Mouse (Mus musculus) midbrain, embryonic 16.5 days (tissue): Measurements from ENCODE around the gene Pcgf2. TPM values are rescaled to one million over a fixed set of nuclear protein-coding genes. Genes with fewer than 3 reads are reported as not detected.

Experiments used
- ATAC-seq: fragments of 200-750 bp; cut with Nextera tagmentation; 2 replicates; pipeline ENCODE4 v1.8.0; 2017; ENCODE audit warnings: moderate TSS enrichment
- H3K27ac ChIP-seq: fragments of 300-500 bp; sonication (generic); 2 replicates; pipeline ENCODE4 v1.5.1; 2014; ENCODE audit warnings: mild to moderate bottlenecking, low read length, mixed read lengths
- H3K27me3 ChIP-seq: fragments of 300-500 bp; sonication (generic); 2 replicates; pipeline ENCODE4 v1.6.1; 2014; ENCODE audit warnings: low read depth, low read length, mixed read lengths; ENCODE audit not compliant: control insufficient read depth, insufficient read depth
- H3K36me3 ChIP-seq: fragments of 300-500 bp; sonication (generic); 2 replicates; pipeline ENCODE4 v1.6.1; 2014; ENCODE audit warnings: mild to moderate bottlenecking, low read length, moderate library complexity, mixed read lengths; ENCODE audit not compliant: control insufficient read depth, insufficient read depth
- H3K4me1 ChIP-seq: fragments of 300-500 bp; sonication (generic); 2 replicates; pipeline ENCODE4 v1.6.1; 2014; ENCODE audit warnings: mild to moderate bottlenecking, low read length, mixed read lengths; ENCODE audit not compliant: control insufficient read depth, insufficient read depth
- H3K4me2 ChIP-seq: fragments of 300-500 bp; sonication (generic); 2 replicates; pipeline ENCODE4 v1.6.1; 2014; ENCODE audit warnings: mild to moderate bottlenecking, low read length, mixed read lengths
- H3K4me3 ChIP-seq: fragments of 300-500 bp; sonication (generic); 2 replicates; pipeline ENCODE4 v1.5.1; 2014; ENCODE audit warnings: low read depth, mild to moderate bottlenecking, low read length, moderate library complexity, mixed read lengths
- H3K9ac ChIP-seq: fragments of 300-500 bp; sonication (generic); 2 replicates; pipeline ENCODE4 v1.6.1; 2014; ENCODE audit warnings: low read depth, low read length, mixed read lengths
- H3K9me3 ChIP-seq: fragments of 300-500 bp; sonication (generic); replicated peaks from 2 replicates; pipeline ENCODE4 v1.6.1; 2014; ENCODE audit warnings: mild to moderate bottlenecking, low read length, mixed read lengths; ENCODE audit not compliant: control insufficient read depth, poor library complexity, severe bottlenecking
- WGBS: fragments of 180-500 bp; shearing (Covaris S2); extraction: QIAGEN DNeasy Blood & Tissue Kit; methylation state at CpG from one replicate; pipeline ENCODE4 v1.1.7; 2014; 5-methylcytosine and 5-hydroxymethylcytosine counted together
- polyA plus RNA-seq: library from polyadenylated mRNA; unstranded; fragments of >200 nt; fragmentation: Nextera tagmentation; extraction: Ambion mirVana; gene quantifications from 2 replicates; pipeline ENCODE4 v1.2.1, GENCODE M21; 2015

The Pcgf2 gene
- polyA plus RNA-seq, 1 experiment from 2014 or later = 18.2 TPM

- no peak overlapping the region for H3K27ac ChIP-seq
- H3K27me3 ChIP-seq = no peaks in the 10 kb centered on the region
- 79% methylated on average over 6 of the region's 6 CpGs for WGBS
- peaks cover 11% of the 10 kb centered on the region for H3K36me3 ChIP-seq
- no peak overlapping the region for H3K4me2 ChIP-seq
- ATAC-seq = no peak
- H3K4me1 ChIP-seq = peaks cover 7% of the 10 kb centered on the region
- no peak overlapping the region for H3K9ac ChIP-seq
- H3K9me3 ChIP-seq = no peaks in the 10 kb centered on the region
- H3K4me3 ChIP-seq = no peak overlapping the region
These were observed 17.7 kb downstream of the Pcgf2 start for GRCm38 (mm10) chr11:97682504-97683055.

GRCm38 (mm10) chr11:97680430-97680829 is 19.9 kb downstream of the Pcgf2 start:
- peaks cover 6% of the 10 kb centered on the region; the same call in 1 of the 2 replicates for H3K4me1 ChIP-seq
- no peaks in the 10 kb centered on the region for H3K9me3 ChIP-seq
- no peak overlapping the region for H3K9ac ChIP-seq
- peaks cover 13% of the 10 kb centered on the region for H3K36me3 ChIP-seq
- 51% methylated on average over 12 of the region's 12 CpGs for WGBS
- ATAC-seq = no peak
- H3K4me2 ChIP-seq = no peak overlapping the region
- no peaks in the 10 kb centered on the region for H3K27me3 ChIP-seq
- no peak overlapping the region for H3K4me3 ChIP-seq
- no peak overlapping the region for H3K27ac ChIP-seq

- Histone ChIP-seq H3K9me3 (no peaks in the 10 kb centered on the region), H3K36me3 (peaks cover 26% of the 10 kb centered on the region), H3K4me2 (no peak overlapping the region), H3K4me1 (peaks cover 5% of the 10 kb centered on the region; the same call in 1 of the 2 replicates), H3K4me3 (no peak overlapping the region), H3K9ac (no peak overlapping the region), H3K27me3 (no peaks in the 10 kb centered on the region), H3K27ac (no peak overlapping the region)
- ATAC-seq = no peak
- 57% methylated on average over 15 of the region's 15 CpGs for WGBS
These were observed 22.0 kb downstream of the Pcgf2 start for GRCm38 (mm10) chr11:97678301-97678700.

DNA sequence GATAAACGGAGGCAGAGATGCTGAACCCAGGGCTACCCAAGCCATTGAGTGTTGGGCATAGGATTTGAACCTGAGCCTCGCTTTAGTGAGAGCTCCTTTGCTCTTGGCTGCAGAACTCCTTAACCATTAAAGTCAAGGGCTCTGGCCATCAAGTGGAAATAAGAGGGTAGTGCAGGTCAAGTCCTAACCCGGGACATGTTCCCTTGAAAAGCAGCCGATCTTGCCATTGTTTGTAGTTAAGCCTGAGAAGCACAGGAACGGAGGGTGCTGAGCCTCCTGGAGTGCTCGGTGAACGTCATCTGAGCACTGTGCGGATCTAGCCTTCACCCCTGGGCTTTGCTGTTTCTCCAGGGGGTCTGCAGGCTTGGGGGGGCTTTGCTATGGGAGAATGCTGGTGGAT is 22.5 kb downstream of the Pcgf2 start:
- H3K4me1 ChIP-seq = peaks cover 5% of the 10 kb centered on the region; the same call in 1 of the 2 replicates
- H3K27ac ChIP-seq = no peak overlapping the region
- no peak for ATAC-seq
- H3K9ac ChIP-seq = no peak overlapping the region
- WGBS = 41% methylated on average over 8 of the region's 8 CpGs
- H3K4me3 ChIP-seq = no peak overlapping the region
- no peak overlapping the region for H3K4me2 ChIP-seq
- H3K9me3 ChIP-seq = no peaks in the 10 kb centered on the region
- H3K27me3 ChIP-seq = no peaks in the 10 kb centered on the region
- peaks cover 29% of the 10 kb centered on the region for H3K36me3 ChIP-seq

GRCm38 (mm10) chr11:97677381-97677780 is 22.9 kb downstream of the Pcgf2 start:
- H3K4me1 ChIP-seq = peaks cover 5% of the 10 kb centered on the region; the same call in 1 of the 2 replicates
- H3K4me2 ChIP-seq = no peak overlapping the region
- no peak overlapping the region for H3K9ac ChIP-seq
- no peak for ATAC-seq
- no peaks in the 10 kb centered on the region for H3K9me3 ChIP-seq
- H3K27ac ChIP-seq = no peak overlapping the region
- no peak overlapping the region for H3K4me3 ChIP-seq
- no peaks in the 10 kb centered on the region for H3K27me3 ChIP-seq
- peaks cover 29% of the 10 kb centered on the region for H3K36me3 ChIP-seq
- WGBS = 19% methylated on average over 15 of the region's 15 CpGs

DNA sequence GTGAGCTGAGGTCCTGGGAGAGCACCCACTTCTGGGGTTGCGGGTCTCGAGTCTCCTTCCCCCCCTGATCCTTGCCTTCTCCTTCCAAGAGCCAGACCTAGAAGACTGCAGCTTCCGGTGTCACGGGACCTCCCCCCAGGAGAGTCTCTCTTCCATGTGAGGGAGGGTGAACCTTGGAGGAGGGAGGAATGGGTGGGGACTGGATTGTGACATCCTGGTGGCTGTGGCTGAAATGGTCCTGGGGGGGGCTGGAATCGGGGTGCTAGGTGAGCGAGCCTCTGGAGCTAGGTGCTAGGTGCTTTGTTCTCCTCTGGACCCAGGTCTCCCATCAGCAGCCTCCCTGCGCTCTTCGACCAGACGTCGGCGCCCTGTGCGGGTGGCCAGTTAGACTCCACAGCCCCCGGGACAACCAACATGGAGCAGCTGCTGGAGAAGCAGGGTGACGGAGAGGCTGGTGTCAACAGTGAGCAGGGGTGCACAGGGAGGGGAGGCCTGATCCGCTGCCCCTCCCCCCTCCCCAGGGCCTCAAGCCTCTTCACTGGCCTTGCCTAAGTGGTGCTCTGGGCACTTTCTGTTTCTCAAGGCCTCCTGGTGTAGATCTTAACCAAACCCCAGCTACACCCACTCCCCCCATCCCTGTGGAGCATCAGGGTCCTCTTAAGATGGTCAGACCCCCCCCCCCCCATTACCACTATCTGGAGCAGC is 24.1 kb downstream of the Pcgf2 start:
- Histone ChIP-seq H3K9me3 (no peaks in the 10 kb centered on the region), H3K27ac (no peak overlapping the region), H3K4me2 (no peak overlapping the region), H3K36me3 (peaks cover 26% of the 10 kb centered on the region), H3K4me1 (peaks cover 5% of the 10 kb centered on the region; the same call in 1 of the 2 replicates), H3K4me3 (no peak overlapping the region), H3K9ac (no peak overlapping the region), H3K27me3 (no peaks in the 10 kb centered on the region)
- WGBS = 81% methylated on average over 15 of the region's 15 CpGs
- no peak for ATAC-seq

DNA sequence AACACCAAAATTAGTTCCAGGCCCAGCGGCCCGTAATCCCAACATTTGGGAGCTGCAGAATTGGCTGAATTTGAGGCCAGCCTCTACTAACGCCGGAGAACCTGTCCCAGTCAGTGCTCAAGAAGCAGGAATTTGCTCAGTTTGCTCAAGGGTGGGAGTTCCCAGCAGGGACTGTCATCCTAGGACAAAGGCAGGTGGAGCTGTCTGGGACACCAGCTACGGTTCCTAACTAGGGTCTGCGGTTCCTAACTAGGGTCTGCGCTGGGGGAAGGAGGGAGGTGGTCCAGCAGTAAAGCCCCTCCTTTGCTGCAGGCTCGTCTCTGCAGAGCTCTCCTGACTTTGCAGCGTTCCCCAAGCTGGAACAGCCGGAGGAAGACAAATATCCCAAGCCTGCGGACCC is 27.1 kb downstream of the Pcgf2 start:
- no peak overlapping the region for H3K9ac ChIP-seq
- H3K4me3 ChIP-seq = no peak overlapping the region
- H3K27ac ChIP-seq = no peak overlapping the region
- no peak for ATAC-seq
- no peak overlapping the region for H3K4me2 ChIP-seq
- peaks cover 32% of the 10 kb centered on the region for H3K36me3 ChIP-seq
- 84% methylated on average over 11 of the region's 11 CpGs for WGBS
- H3K4me1 ChIP-seq = peaks cover 8% of the 10 kb centered on the region
- no peaks in the 10 kb centered on the region for H3K9me3 ChIP-seq
- H3K27me3 ChIP-seq = no peaks in the 10 kb centered on the region

- WGBS = 35% methylated on average over 2 of the region's 2 CpGs
- H3K4me2 ChIP-seq = no peak overlapping the region
- H3K27ac ChIP-seq = no peak overlapping the region
- no peaks in the 10 kb centered on the region for H3K9me3 ChIP-seq
- no peak overlapping the region for H3K4me3 ChIP-seq
- H3K27me3 ChIP-seq = no peaks in the 10 kb centered on the region
- peaks cover 3% of the 10 kb centered on the region for H3K4me1 ChIP-seq
- H3K36me3 ChIP-seq = peaks cover 33% of the 10 kb centered on the region
- no peak for ATAC-seq
- no peak overlapping the region for H3K9ac ChIP-seq
These were observed 29.1 kb downstream of the Pcgf2 start for GRCm38 (mm10) chr11:97671177-97671527.
